Mouse (Mus musculus) gastrocnemius, adult 18-20 months (tissue): ENCODE data around the gene Cmtm3. TPM values are rescaled to one million over a fixed set of nuclear protein-coding genes. Genes with fewer than 3 reads are reported as not detected.
A peak's percentile ranks its signal among the peaks of the same experiment; 100 is the strongest.

Source experiments
- DNase-seq: peaks from one replicate; pipeline ENCODE4 v3.0.0; 2021; ENCODE audit warnings: low spot score
- total RNA-seq, 2 experiments: library from RNA; stranded (reverse); gene quantifications; 2 replicates each; pipeline ENCODE4 v1.2.3; 2021

Gene Cmtm3
- total RNA-seq, 2 experiments from 2014 or later: 3.2 to 7.2 TPM

- no peak for DNase-seq
Observed at GRCm38 (mm10) chr8:104341678-104342077, 2.5 kb downstream of the Cmtm3 start.

DNA sequence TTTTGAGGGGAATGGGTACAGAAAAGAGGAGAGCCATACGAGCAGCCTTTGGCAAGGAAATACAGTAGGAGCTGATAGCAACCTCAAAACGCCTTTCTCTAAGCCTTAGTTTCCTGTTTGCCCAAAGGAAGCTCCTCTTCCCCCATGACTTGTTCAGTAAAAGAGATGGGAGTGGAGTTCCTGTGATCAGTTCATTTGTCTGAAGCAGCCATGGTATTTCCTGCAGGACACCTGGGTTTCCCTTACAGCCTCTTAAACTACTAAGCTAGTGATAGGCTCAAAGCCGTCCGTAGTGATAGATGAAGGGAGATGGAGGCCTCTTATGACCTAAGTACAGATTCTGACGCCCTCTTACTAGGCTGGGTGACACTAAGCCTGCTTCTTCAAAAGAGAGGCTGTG, 3.2 kb downstream of the Cmtm3 start:
- DNase-seq: no peak

DNA sequence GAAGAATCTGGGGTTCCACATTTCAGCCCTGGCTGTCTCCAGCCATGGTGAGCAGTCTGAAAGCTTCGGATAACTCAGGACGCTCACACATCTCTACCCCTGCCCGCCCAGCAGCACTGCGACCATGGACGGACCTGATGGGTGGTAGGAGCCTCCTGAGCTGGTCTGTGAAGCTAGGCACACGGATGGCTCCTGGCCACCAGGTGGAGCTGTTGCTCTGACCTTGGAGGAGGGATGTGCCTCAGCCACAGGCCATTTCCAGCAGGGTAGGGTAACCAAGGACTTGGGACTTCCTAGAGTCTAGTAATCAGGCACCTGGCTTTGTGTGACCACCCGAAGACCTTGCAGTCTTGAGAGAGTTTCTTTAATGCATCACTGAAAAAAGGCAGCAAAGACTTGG, 4.7 kb downstream of the Cmtm3 start:
- peak; percentile 86 for DNase-seq

GRCm38 (mm10) chr8:104344622-104345021, 5.4 kb downstream of the Cmtm3 start:
- no peak for DNase-seq

GRCm38 (mm10) chr8:104346706-104347105, 7.5 kb downstream of the Cmtm3 start:
- DNase-seq: no peak

DNA sequence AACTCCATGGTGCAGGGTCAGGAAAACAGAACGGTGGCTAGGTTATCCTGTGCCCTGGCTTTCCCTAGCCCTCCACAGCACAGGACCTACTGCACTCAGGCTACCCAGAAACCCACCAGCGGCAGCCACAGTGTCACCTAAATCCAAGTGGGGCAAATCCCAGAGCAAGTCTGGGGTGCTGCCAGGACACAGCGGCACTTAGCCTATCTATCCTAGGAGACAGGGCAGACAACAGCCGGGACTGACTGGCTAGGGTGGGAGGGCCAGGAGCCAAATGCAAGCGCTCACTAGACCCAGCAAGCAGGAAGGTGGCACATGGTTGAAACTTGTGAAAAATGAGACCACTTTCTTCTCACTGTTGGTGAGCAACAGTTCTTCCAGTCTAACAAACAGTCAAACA, 9.8 kb downstream of the Cmtm3 start:
- no peak for DNase-seq

- no peak for DNase-seq
Observed at GRCm38 (mm10) chr8:104350047-104350446, 10.8 kb downstream of the Cmtm3 start.

GRCm38 (mm10) chr8:104353186-104353585, 14.0 kb downstream of the Cmtm3 start:
- DNase-seq: no peak

- no peak for DNase-seq
Observed at GRCm38 (mm10) chr8:104354504-104354903, 15.3 kb downstream of the Cmtm3 start.

GRCm38 (mm10) chr8:104358637-104359036, 19.4 kb downstream of the Cmtm3 start:
- no peak for DNase-seq

- no peak for DNase-seq
Observed at GRCm38 (mm10) chr8:104359778-104360456, 20.7 kb downstream of the Cmtm3 start.

- DNase-seq: no peak
Observed at GRCm38 (mm10) chr8:104365695-104366094, 26.5 kb downstream of the Cmtm3 start.

GRCm38 (mm10) chr8:104367398-104367797, 28.2 kb downstream of the Cmtm3 start:
- DNase-seq: no peak

- DNase-seq: no peak
Observed at GRCm38 (mm10) chr8:104369591-104369990, 30.4 kb downstream of the Cmtm3 start.

- peak; percentile 21 for DNase-seq
Observed at GRCm38 (mm10) chr8:104370071-104370470, 30.9 kb downstream of the Cmtm3 start.

DNA sequence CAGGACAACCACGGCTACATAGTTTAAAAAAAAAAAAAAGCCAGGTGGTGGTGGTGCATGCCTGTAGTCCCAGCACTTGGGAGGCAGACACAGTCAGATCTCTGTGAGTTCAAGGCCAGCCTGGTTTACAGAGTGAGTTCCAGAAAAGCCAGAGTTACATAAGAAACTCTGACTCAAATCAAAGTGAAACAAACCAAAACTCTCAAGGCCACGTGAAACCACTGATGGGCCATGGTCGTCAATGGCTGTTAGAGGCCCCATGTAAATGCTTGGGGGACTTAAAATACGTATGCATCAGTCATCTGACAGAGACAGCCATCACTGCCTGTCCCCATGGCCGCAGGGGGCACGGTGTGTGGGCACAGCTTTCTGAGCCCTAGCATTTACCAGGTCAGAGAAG, 31.9 kb downstream of the Cmtm3 start:
- DNase-seq: no peak

DNA sequence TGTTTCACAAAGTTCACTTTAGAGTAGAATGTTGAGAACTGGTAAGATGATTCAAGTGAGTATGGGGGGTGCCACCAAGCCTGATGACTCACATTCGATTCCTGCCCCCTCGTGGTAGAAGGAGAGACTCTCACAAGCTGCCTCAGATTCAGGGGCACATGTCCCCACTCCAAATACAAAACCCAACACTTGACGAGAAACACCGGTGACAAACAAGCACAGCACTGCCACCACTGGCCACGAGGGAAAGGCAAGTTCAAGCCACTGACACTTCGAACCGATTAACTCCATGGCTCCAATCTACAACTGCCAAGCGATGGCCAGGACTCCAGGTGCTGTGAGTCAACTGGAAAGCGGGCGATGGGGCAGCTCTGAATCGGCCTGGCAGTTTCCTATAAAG, 34.6 kb downstream of the Cmtm3 start:
- DNase-seq: no peak

- DNase-seq: no peak
Observed at GRCm38 (mm10) chr8:104374269-104374668, 35.1 kb downstream of the Cmtm3 start.

DNA sequence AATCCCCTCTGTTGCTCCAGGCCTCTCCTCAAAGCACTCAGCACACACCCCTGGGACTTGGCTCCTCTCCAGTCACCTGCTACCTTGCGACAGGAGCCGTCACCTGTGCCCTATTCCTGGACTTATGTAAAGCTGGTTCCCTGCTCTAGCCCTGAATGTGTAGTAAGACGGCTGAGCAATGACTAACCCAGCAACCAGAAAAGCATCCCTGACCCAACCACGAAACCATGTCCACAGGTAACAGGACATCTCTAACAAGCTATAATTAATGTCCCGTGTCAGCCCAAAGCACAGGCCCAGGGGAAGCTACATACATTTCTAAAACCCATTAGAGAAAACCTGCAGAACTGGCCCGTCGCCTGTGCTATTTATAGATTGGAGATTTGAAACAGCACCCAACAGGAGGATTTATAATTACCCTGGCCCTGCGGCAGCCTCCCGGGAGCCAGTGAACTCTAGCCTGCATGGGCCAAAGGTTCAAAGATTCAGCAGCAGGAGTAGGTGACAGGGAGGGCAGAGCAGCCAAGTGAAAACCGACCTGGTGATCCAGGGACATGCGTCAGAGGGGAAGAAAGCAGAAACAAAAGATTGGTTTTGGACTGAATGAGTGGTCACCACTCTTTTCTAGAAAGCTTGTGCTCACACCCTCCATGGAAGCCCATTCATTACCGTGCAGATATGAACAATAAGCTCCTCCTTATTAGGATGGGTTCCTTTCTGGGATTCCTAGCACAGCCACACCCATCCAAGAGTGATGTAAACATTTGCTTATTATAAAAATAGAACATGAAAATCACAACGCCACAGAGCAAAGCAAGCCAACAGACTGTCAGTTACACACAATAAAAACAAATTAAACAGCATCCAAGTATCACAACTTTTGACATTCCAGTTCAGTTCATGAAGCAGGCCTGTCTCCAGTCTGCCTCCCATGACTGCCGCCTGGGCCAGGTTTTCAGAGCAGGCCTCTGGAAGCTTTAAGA, 35.9 kb downstream of the Cmtm3 start:
- DNase-seq: peak; percentile 64

GRCm38 (mm10) chr8:104375959-104376358, 36.7 kb downstream of the Cmtm3 start:
- DNase-seq: no peak

DNA sequence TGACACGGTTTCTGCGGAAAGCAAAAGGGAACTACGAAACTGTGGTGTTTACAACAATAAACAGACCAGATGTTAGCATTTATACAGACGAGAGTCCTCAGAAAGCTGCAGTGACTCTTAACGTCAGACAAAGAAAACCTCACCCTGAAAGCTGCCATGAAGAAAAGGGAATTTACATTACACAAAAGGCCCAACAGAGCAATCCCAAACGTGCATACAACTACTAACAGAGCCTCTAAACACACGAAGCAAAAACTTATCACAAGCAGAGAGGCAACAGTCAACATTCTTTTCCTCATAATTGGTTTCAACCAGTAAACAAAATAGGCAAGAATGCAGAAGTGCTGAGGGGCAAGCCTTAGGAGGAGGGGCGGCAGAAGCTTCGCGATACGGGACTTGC, 37.5 kb downstream of the Cmtm3 start:
- no peak for DNase-seq

DNA sequence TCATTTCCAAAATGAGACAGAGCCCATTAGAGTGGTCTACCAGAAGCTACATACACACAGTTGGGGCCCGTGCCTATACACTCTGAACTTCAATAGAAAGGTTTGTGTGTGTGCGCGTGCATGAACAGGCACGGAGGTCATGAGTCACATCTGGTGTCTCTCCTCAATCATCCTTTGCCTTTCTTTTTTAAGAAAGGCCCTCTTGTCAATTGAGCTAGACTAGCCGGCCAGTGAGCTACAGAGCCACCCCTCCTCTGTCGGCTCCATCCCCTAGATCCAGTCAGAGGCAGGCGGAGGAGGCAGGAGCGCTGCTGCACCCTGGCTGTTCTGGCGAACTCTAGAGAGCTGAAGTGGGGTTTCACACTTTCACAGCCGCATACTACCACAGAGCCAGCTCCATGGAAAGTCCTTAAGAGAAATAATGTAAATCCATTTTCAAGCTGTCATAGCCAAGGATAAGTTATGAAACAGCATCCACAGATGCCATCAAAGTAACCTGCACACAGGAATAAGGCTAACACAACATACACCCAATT, 40.2 kb downstream of the Cmtm3 start:
- DNase-seq: no peak
